Mouse (Mus musculus) limb, embryonic 14.5 days (tissue): ENCODE measurements around the gene Nrcam. TPM values are rescaled to one million over a fixed set of nuclear protein-coding genes. Genes with fewer than 3 reads are reported as not detected.

Experiments
- ATAC-seq: fragments of 200-750 bp; cut with Nextera tagmentation; 2 replicates; pipeline ENCODE4 v1.8.0; 2017; ENCODE audit warnings: low read depth, moderate number of reproducible peaks, moderate TSS enrichment; ENCODE audit not compliant: low FRiP score
- DNase-seq: peaks from one replicate; pipeline ENCODE4 v3.0.0-alpha.2; 2015; ENCODE audit warnings: low spot score
- H3K27ac ChIP-seq: fragments of 300-500 bp; sonication (generic); replicated peaks from 2 replicates; pipeline ENCODE4 v1.5.1; 2014; ENCODE audit warnings: low read depth, mild to moderate bottlenecking, low read length, moderate library complexity, mixed read lengths
- H3K27me3 ChIP-seq: fragments of 300-500 bp; sonication (generic); 2 replicates; pipeline ENCODE4 v1.6.1; 2014; ENCODE audit warnings: low read length, mixed read lengths; ENCODE audit not compliant: control insufficient read depth, insufficient read depth
- H3K36me3 ChIP-seq: fragments of 300-500 bp; sonication (generic); 2 replicates; pipeline ENCODE4 v1.6.1; 2014; ENCODE audit warnings: mild to moderate bottlenecking, low read length, moderate library complexity, mixed read lengths; ENCODE audit not compliant: control insufficient read depth, insufficient read depth
- H3K4me1 ChIP-seq: fragments of 300-500 bp; sonication (generic); 2 replicates; pipeline ENCODE4 v1.6.1; 2014; ENCODE audit warnings: antibody characterized with exemption, low read length, mixed read lengths; ENCODE audit not compliant: control insufficient read depth, insufficient read depth
- H3K4me2 ChIP-seq: fragments of 300-500 bp; sonication (generic); replicated peaks from 2 replicates; pipeline ENCODE4 v1.6.1; 2014; ENCODE audit warnings: low read depth, mild to moderate bottlenecking, low read length, moderate library complexity; ENCODE audit not compliant: severe bottlenecking
- H3K4me3 ChIP-seq: fragments of 300-500 bp; sonication (generic); replicated peaks from 2 replicates; pipeline ENCODE4 v1.5.1; 2014; ENCODE audit warnings: low read length
- H3K9ac ChIP-seq: fragments of 300-500 bp; sonication (generic); 2 replicates; pipeline ENCODE4 v1.6.1; 2014; ENCODE audit warnings: mild to moderate bottlenecking, low read depth, low read length, moderate library complexity; ENCODE audit not compliant: severe bottlenecking
- H3K9me3 ChIP-seq: fragments of 300-500 bp; sonication (generic); 2 replicates; pipeline ENCODE4 v1.6.1; 2016; ENCODE audit warnings: low read length; ENCODE audit not compliant: control insufficient read depth
- POLR2A ChIP-seq: fragments of 200-500 bp; IDR thresholded peaks from 2 replicates; pipeline ENCODE4 v1.8.0; 2012; ENCODE audit warnings: inconsistent platforms, mild to moderate bottlenecking, moderate library complexity, borderline replicate concordance; ENCODE audit not compliant: insufficient read depth, insufficient read length; ENCODE audit errors: extremely low read depth
- WGBS: fragments of 180-500 bp; shearing (Covaris S2); extraction: QIAGEN DNeasy Blood & Tissue Kit; methylation state at CpG from one replicate; pipeline ENCODE4 v1.1.7; 2014; 5-methylcytosine and 5-hydroxymethylcytosine counted together
- polyA plus RNA-seq, 2 experiments: library from polyadenylated mRNA; depleted of rRNA in 1 of 2; stranded (reverse) in 1 of 2; unstranded in 1 of 2; fragments of >200 nt; fragmentation: Nextera tagmentation in 1 of 2; extraction: Ambion mirVana in 1 of 2; gene quantifications; 2 replicates each; pipeline versions ENCODE4 v1.2.1 to v1.2.3; 2012 to 2014

Gene Nrcam
- polyA plus RNA-seq, 2 experiments: 1.6 to 4.0 TPM

- H3K9me3 ChIP-seq: no peaks in the 10 kb centered on the region
- no peaks in the 10 kb centered on the region for H3K36me3 ChIP-seq
- ATAC-seq (no peak), DNase-seq (no peak)
- no peaks in the 10 kb centered on the region for H3K27me3 ChIP-seq
- 53% methylated on average over 9 of the region's 9 CpGs for WGBS
- H3K9ac ChIP-seq: no peak overlapping the region
- no peak overlapping the region for H3K4me3 ChIP-seq
- no peaks in the 10 kb centered on the region for H3K4me1 ChIP-seq
- H3K27ac ChIP-seq: no peak overlapping the region
- no peak for TF ChIP-seq POLR2A
- H3K4me2 ChIP-seq: no peak overlapping the region
Measured at GRCm38 (mm10) chr12:44548465-44548864, 219.8 kb downstream of the Nrcam start.

GRCm38 (mm10) chr12:44551614-44552013 lies 222.9 kb downstream of the Nrcam start:
- Histone ChIP-seq H3K27ac (no peak overlapping the region), H3K9me3 (no peaks in the 10 kb centered on the region), H3K4me3 (no peak overlapping the region), H3K36me3 (no peaks in the 10 kb centered on the region), H3K4me1 (no peaks in the 10 kb centered on the region), H3K27me3 (no peaks in the 10 kb centered on the region), H3K4me2 (no peak overlapping the region), H3K9ac (no peak overlapping the region)
- no peak for TF ChIP-seq POLR2A
- no peak for DNase-seq
- ATAC-seq: no peak

GRCm38 (mm10) chr12:44554051-44554450 lies 225.4 kb downstream of the Nrcam start:
- H3K36me3 ChIP-seq: no peaks in the 10 kb centered on the region
- H3K4me3 ChIP-seq: no peak overlapping the region
- no peak overlapping the region for H3K9ac ChIP-seq
- ATAC-seq: no peak
- no peak overlapping the region for H3K4me2 ChIP-seq
- no peaks in the 10 kb centered on the region for H3K27me3 ChIP-seq
- TF ChIP-seq POLR2A: no peak
- no peaks in the 10 kb centered on the region for H3K9me3 ChIP-seq
- no peaks in the 10 kb centered on the region for H3K4me1 ChIP-seq
- WGBS: 80% methylated on average over 2 of the region's 2 CpGs
- no peak overlapping the region for H3K27ac ChIP-seq
- no peak for DNase-seq

GRCm38 (mm10) chr12:44554808-44555207 lies 226.1 kb downstream of the Nrcam start:
- ATAC-seq: no peak
- H3K9ac ChIP-seq: no peak overlapping the region
- H3K27me3 ChIP-seq: no peaks in the 10 kb centered on the region
- no peak overlapping the region for H3K27ac ChIP-seq
- no peak for DNase-seq
- WGBS: 90% methylated on average over 1 of the region's 1 CpGs
- no peak for TF ChIP-seq POLR2A
- no peaks in the 10 kb centered on the region for H3K4me1 ChIP-seq
- no peaks in the 10 kb centered on the region for H3K36me3 ChIP-seq
- H3K4me3 ChIP-seq: no peak overlapping the region
- H3K4me2 ChIP-seq: no peak overlapping the region
- H3K9me3 ChIP-seq: no peaks in the 10 kb centered on the region

GRCm38 (mm10) chr12:44560002-44560401 lies 231.3 kb downstream of the Nrcam start:
- no peak for ATAC-seq
- H3K4me1 ChIP-seq: no peaks in the 10 kb centered on the region

GRCm38 (mm10) chr12:44570070-44570469 lies 241.4 kb downstream of the Nrcam start:
- Histone ChIP-seq H3K9me3 (no peaks in the 10 kb centered on the region), H3K4me1 (no peaks in the 10 kb centered on the region), H3K27ac (no peak overlapping the region), H3K4me3 (no peak overlapping the region), H3K27me3 (no peaks in the 10 kb centered on the region), H3K4me2 (no peak overlapping the region), H3K9ac (no peak overlapping the region), H3K36me3 (no peaks in the 10 kb centered on the region)
- 81% methylated on average over 7 of the region's 7 CpGs for WGBS
- ATAC-seq: no peak
- TF ChIP-seq POLR2A: no peak
- no peak for DNase-seq

More at GRCm38 (mm10) chr12:44560002-44560401, 231.3 kb downstream of the Nrcam start:
- Histone ChIP-seq H3K36me3 (no peaks in the 10 kb centered on the region), H3K27ac (no peak overlapping the region), H3K9me3 (no peaks in the 10 kb centered on the region), H3K9ac (no peak overlapping the region), H3K4me2 (no peak overlapping the region), H3K27me3 (no peaks in the 10 kb centered on the region), H3K4me3 (no peak overlapping the region)
- DNase-seq: no peak
- TF ChIP-seq POLR2A: no peak
